Mouse (Mus musculus) G1E-ER4 (cell line): ENCODE data around the gene Armc7. TPM values are rescaled to one million over a fixed set of nuclear protein-coding genes. Genes with fewer than 3 reads are reported as not detected.

Experiments used
- GATA1 ChIP-seq: IDR thresholded peaks from one replicate; pipeline ENCODE4 v1.8.0; 2012; ENCODE audit warnings: low read length, inconsistent platforms
- polyA plus RNA-seq: library from polyadenylated mRNA; stranded (reverse); fragments of >175 nt; gene quantifications from 2 replicates; pipeline ENCODE4 v1.2.3, GENCODE M21; 2012

The Armc7 gene
- polyA plus RNA-seq = 22.5 and 23.0 TPM in 2 replicates

DNA sequence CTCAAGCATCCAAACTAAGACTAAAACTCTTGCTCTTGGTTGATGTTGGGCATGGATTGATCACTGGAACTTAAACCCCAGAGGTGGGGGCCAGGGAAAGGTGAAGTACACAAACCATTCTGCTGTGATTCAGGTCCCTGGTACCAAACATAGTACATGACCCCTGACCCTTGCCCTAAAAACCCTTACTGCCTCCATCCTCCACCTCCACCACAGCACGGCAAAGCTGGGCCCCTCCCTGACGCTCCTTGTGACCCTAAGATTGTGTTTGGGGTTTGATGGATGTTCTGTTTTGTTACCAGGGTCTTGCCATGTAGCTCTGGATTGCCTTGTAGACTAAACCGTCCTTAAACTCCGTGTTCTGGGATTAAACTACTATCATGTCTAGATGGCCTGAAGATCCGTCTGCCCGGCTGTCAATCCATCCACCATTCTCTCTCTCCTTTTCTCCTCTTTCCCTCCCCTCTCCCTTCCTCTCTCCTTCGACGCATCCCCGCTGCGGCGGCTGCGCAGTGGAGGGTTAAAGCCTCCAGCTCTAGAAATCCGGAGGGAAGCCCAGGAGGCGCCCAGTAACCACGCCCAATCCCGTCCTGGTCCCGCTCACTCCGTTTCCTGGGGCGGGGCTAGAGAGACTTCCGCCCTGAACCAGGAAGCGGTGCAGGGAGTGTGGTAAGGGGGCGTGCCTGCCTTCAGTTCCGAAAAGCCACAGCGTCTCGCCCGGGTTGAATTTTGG is at the start of gene Armc7:
Gene Armc7 (plus strand): TSS at position 643 of the 733 bp plus-strand sequence.
- TF ChIP-seq GATA1 = no peak

DNA sequence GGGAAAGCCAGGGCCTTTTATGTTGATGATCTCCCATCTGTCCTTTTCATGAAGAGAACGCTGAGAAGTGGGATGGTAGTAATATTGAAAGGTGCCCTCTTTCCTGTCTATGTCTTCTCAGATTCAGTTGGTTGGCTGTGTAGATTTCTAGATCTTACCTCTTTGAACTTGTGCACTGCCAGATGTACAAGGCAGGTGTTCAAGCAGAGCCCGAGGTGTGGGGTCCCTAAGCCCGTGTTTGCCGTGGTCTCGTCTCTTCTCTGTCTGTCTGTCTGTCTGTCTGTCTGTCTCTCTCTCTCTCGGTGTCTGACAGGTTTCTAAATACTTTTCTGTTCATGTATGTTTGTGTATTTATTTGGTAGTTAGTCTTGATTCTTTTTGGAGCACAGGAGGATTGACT is 49.8 kb upstream of the Armc7 start:
- no peak for TF ChIP-seq GATA1

DNA sequence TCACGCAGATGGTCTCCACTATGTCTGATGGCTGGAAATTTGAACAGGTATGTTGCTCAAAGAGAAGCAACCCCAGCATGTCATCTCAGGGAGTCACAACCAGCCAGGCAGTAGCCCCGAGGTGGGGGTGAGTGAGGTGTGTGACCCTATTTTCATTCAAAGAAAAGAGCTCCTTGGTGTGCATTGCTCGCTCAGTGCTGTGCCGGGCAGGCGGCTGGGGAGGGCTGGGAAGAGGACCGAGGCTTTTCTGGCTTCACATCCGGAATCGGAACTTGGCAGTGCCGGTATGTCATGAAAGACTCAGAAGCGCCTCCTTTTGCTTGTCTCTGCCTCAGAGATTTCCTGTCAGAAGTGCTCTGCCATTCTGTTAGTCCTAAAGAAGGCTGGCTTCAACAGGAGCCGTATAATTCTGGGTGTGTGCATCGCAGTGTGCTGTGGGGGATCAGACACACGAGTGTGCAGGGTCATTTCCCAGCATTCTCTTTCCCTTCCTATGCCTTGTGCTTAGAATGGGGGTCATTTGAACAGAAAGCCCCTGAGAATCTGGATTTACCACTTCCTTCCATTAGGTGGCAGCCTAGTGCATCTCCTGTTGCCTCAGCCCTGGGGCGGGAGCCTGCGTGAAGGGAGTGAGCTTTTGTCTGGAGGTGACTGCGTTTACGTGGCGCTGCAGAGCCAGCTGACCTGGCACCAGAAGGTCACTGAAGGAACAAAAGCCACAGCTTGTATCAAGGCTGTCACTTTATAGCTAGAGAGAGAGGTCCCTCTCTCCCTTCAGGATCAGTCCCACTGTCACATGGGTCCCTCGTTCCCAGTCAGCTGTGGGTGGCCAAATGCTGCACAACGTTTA is 47.8 kb upstream of the Armc7 start:
- TF ChIP-seq GATA1 = no peak

DNA sequence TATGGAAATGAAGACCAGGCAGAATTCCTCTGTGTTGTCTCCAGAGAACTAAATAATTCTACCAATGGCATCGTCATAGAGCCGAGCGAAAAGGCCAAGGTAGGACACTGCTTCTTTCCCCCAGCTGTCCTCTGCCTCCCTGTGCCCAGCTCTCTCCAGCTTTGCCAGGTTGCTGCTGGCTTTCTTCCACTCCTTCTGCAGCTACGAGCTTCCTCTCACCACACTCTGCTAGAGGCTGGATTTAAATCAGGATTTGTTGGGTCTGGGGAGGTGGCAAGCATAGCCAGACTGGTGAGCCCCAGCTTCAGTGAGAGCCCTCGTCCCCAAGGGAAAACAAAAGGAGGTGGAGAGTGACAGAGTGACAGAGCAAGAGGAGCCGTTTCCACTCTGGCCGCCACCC is 46.2 kb upstream of the Armc7 start:
- no peak for TF ChIP-seq GATA1

DNA sequence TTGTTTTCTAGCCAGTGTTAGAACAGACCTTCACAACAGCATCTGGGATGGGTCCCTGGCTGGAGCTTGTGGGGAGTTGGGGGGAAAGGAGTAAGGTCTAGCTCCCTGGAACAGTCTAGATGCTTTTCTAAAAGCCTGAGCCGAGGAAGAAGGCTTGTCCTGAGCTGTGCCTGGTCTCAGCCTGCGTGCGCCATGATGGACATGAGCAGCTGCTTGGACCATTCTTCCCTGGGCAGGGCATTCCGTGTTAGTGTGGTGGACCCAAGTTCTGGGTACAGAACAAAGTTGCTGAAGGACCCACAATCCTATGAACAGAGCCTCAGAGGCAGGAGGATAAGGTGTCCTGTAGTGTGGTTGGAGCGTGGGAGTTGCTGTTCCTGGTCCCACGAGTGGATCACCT is 44.9 kb upstream of the Armc7 start:
- TF ChIP-seq GATA1 = no peak

DNA sequence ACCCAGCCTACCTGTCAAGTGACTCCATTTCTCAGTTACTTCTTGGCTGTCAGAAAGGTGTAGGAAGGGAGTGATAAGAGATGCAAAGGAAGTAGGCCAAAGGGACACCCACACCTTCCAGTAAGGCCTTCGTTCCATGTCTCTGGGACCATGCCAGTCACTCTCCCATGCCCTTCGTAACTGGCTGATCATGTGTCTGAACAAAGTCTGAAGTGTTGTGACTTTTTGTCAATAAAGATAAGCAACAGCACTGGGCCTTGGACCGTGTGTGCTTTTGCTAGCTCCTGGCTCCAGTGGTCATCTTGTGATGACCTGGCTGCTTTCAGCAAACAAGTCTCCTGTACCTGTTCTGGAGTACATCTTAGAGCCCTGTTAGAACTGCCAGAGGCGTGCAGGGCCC is 42.7 kb upstream of the Armc7 start:
- TF ChIP-seq GATA1 = no peak

DNA sequence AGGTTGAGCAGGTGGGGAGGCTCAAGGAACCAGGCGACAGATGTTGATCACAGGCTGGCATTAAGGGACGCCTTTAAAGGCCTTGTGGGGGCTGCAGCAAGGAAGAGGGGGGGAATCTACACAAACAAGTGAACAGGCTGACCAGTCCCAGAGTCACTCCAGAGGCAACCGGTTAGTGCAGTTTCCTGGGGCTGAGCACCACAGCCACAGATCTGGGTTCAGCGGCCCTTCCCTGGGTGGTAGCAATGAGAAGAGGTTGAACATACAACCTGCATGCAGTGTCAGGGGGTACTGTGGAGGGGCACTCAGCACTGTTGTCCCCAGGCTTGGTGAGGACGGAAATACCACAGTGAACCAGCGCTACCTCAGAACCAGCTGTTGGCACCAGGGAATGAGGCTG is 42.1 kb upstream of the Armc7 start:
- no peak for TF ChIP-seq GATA1

DNA sequence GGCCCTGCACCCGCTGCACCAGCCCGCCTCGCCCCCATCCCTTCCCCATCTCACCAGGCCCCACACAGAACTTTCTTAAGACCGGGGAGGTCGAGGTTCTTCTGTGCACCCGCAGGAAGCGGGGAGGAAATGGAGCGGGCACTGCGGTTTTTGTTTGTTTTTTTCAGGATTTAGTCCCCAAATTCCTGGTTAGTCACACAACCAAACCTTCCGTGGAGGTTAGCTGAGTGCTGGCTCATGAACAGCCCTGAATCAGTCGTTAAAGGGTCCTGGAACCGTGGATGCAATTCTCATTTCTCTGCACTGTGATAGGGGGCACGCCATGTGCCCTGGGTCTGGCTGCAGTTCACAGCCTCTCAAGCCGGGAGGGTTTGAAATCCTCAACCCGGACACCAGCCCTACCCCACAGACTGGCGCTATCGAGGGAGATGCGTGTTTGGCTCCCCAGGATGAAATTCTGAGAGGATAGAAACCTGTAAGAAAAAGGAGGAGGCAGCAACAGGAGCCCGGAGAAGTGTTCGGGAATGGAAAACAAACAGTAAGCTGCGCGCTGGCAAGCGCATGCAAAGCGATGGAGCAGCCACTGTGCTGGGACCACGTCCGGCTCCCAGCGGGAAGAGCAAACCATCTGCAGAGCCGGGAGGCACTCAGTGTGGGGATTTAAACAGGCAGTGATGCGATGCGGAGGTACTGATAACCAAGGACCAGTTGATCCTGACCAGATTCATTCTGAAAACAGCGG is 39.7 kb upstream of the Armc7 start:
- no peak for TF ChIP-seq GATA1

DNA sequence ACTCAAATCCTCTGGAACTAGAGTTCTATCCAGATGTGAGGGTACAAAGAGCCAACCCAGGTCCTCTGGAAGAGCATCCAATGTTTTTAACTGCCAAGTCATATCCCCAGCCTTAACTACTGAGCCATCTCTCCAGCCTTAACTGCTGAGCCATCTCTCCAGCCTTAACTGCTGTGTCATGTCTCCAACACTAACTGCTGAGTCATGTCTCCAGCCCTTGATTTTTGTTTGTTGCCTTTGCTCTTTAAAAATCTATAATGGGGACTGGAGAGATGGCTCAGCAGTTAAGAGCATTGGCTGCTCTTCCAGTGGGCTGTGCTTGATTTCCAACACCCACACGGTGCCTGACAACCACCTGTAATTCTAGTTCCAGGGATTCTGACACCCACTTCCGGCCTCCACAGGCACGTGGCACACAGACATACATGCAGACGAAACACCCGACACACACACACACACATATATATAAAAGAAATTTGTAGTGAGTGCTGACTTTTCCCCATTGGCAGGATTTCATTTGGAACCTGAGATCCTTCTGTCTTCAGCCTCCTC is 37.8 kb upstream of the Armc7 start:
- TF ChIP-seq GATA1 = no peak

DNA sequence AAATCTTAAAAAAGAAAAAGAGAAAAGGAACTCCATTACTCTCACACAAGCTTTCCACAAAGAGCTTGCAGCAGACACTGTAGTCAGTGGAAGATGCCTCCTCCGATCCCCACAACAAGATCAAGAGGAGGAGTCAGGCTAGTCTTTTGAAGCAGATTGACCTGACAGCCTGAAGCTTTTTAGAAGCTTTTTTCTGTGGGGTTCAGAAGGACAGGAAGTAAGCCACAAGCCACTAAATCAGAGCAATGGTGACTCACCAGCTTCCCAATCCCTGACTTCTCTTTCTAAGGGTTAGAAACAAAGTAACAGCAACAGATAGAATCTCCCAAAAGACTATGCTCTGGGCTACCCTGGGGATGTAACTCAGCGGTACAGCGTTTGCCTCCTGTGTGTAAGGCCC is 36.1 kb upstream of the Armc7 start:
- no peak for TF ChIP-seq GATA1

DNA sequence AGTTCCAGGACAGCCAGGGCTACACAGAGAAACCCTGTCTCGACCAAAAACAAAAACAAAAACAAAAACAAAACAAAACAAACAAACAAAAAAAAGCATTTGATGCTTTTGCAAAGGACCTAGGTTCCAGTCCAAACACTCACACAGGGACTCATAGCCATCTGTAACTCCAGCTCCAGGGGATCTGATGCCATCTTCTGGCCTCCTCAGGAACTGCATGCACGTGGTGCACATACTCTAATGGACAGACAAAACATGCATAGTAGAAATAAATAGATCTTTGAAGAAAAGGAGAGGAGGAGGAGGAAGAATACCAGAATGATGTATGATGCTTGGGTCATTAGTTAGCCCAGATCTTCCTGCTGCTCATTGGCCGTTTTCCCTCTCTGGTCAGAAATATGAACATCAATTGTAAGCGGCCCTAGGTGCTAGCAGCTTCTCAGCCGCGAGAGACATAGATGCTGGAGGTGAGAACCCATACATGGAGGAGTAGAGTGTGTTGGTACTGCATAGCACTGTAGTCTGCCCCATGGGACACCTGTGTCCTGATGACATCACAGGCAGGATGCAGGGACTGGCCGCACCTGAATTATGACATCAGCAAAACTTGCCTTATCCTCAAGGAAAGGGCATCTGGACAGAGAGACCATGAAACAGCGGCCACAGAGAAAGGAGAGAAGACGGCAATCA is 35.4 kb upstream of the Armc7 start, which contains the start of gene Trim80:
Gene Trim80 (plus strand): TSS at position 640 of the 690 bp plus-strand sequence.
- no peak for TF ChIP-seq GATA1

DNA sequence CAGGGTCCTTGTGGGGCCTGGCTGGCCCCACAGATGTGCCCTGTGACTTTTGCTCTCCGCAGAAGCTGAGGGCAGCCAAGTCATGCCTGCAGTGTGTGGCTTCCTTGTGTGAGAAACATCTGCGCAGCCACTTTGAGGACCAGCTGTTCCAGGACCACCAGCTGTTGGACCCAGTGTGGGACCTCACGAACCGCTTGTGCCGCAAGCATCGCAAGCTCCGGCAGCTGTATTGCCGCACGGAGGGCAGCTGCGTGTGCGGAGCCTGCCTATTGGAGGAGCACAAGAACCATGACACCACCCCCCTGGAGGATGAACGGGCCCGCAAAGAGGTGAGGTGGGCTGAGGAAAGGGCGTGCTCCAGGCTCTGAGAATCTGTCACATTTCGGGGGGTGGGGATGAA is 34.0 kb upstream of the Armc7 start:
- TF ChIP-seq GATA1 = no peak

DNA sequence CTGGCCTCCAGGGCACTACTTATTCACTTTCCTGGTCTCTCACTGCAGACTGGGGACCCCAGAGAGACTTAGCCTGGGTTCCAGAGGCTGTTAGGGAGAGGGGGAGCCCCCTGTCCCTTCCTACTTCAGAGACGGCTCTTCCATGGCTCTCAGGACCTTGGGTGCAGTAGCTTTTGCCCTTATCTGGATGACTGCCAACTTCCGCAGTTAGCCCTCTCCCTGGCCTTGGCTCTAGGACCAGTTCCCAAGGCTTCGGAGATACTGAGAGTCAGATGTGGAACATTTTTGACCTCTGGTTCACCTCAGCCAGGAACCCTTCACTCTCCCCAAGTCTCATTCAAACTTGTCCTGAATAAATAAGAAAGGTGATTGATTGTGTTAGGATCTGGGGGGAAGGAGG is 28.6 kb upstream of the Armc7 start:
- TF ChIP-seq GATA1 = no peak

DNA sequence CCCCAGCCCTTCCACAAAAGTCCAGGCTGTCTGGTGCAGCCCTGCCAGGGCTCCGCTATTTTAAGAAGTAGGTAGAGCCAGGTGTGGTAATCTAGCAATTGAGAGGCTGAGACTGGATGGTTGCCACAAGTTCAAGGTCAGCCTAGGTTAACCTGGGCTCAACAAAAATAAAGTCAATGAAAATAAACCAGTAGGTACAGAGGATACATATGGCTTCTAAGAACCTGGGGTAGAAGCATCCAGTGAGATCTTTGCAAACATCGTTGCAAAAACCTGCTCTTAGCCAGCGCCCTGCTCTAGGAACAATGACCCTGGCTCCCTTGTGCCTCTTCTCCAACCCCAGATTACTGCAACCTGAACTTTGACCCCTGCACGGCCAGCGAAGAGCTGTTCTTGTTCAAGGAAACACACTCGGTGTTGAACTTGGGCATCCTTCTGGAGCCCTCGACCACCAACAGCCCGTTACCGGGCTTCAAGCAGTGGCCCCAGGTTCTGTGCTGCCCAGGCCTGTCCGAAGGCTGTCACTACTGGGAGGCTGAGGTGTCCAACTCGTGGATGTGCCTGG is 28.1 kb upstream of the Armc7 start:
- no peak for TF ChIP-seq GATA1

DNA sequence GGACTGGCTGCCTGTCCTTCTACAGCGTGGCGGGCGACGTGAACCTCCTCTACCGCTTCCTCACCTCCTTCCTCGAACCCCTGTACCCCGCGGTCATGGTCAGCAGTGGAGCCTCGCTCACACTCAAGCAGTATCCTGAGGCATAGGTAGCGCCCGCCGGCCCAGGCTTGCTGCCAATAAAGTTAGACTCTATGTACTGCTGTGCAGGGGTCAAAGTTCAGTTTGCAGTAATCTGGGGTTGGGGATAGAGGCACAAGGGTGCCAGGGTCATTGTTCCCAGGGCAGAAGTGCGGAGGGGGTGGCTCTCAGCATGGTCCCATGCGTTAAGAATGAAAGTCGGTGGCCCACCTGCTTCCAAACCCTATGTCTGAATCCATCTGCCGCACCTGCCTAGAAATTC is 27.4 kb upstream of the Armc7 start:
- no peak for TF ChIP-seq GATA1
